Comparison of ENCODE assay signal across 10 mouse cellular contexts in the genomic region with DNA sequence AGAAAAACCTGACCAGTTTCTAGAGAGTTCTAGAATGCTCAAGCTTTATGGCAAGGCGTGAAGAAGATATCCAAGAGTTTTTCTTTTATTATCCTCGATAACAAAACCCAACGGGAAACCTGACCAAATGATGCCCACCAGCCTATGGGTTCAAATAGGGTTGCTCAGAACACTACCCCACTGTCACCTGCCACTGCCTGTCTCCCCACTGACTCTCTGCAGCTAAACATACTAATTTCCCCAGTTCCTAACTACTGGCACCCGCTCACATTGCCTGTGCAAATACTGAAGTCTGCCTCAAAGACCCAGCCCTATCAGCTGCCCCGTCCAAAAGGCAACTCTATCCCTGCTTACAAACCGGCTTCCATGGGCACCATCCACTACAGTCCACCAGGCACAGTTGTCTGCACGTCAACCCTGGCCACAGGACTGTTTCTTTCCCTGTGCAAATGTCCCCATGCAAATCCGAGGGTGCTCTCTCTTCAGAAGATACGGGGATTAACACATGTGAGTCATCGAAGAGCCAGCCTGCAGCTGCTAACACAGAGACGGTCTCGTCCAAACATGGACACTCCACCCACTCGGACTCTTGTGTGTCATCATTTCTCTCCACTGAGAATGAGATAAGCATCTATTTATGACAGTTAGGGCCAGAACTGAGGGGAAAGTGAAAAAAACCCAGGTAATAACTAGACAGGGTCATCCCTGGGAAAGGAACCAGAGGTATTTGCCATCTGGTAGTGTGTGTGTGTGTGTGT. TPM values are rescaled to one million over a fixed set of nuclear protein-coding genes. Genes with fewer than 3 reads are reported as not detected.
DNase-seq lines count a peak whose midpoint lies in the region; ATAC-seq and TF ChIP-seq lines count a peak whose summit lies in the region.
"Had no signal": no experiment of that assay in that cellular context is flagged by ENCODE, and none has a peak within 500 bp of the region (broad histone marks: within the 10 kb centered on the region; RNA-seq: fewer than 3 reads in every experiment).

No protein-coding gene starts in this region.

- WGBS in cerebellum, adult 2 months = 74% methylated on average over 13 of the region's 13 CpGs
- WGBS in embryonic facial prominence, embryonic 15.5 days = 74% methylated on average over 13 of the region's 13 CpGs

- H3K4me1 ChIP-seq in cerebellum, adult 2 months (ENCODE audit: control insufficient read depth, insufficient read depth, low read length) = peaks cover 10% of the 10 kb centered on the region
- peaks cover 32% of the 10 kb centered on the region for H3K4me1 ChIP-seq in embryonic facial prominence, embryonic 15.5 days
- H3K4me1 ChIP-seq: midbrain, embryonic 13.5 days had no signal

- no peaks in the 10 kb centered on the region for H3K9me3 ChIP-seq in embryonic facial prominence, embryonic 15.5 days (replicated peaks)
- H3K9me3 ChIP-seq: forebrain, embryonic 13.5 days; midbrain, embryonic 13.5 days had no signal

- DNase-seq in cerebellum, adult 2 months = peak; percentile 20 to 36
- DNase-seq in cerebellum, adult 18-20 months = no peak
- peak; percentile 90 for DNase-seq in 3T3-L1 (ENCODE audit: low read depth, low spot score)
- DNase-seq in left cerebral cortex, adult 9 months (ENCODE audit: low spot score in 2 of 2) = peak; percentile 43 to 75
- no peak for DNase-seq in thymus, postnatal 25 days
- DNase-seq in testis, postnatal 10 days (ENCODE audit: low spot score) = no peak
- DNase-seq in lung, postnatal 36 days = no peak

- H3K27me3 ChIP-seq in cerebellum, adult 2 months (ENCODE audit: control insufficient read depth, insufficient read depth, low read length) = no peaks in the 10 kb centered on the region
- H3K27me3 ChIP-seq in embryonic facial prominence, embryonic 15.5 days = no peaks in the 10 kb centered on the region
- H3K27me3 ChIP-seq: forebrain, embryonic 13.5 days; midbrain, embryonic 13.5 days had no signal

- TF ChIP-seq CTCF in cerebellum, adult 2 months (IDR thresholded peaks at IDR 0.05; ENCODE audit: borderline replicate concordance, insufficient read depth, low read depth, low read length) = no peak

- no peak overlapping the region for H3K27ac ChIP-seq in cerebellum, adult 2 months (ENCODE audit: insufficient read depth, low read length)
- no peak overlapping the region for H3K27ac ChIP-seq in embryonic facial prominence, embryonic 15.5 days (replicated peaks)
- H3K27ac ChIP-seq: forebrain, embryonic 13.5 days; midbrain, embryonic 13.5 days had no signal

- H3K36me3 ChIP-seq in embryonic facial prominence, embryonic 15.5 days = no peaks in the 10 kb centered on the region
- H3K36me3 ChIP-seq: midbrain, embryonic 13.5 days had no signal

- TF ChIP-seq POLR2A in cerebellum, adult 2 months (IDR thresholded peaks at IDR 0.05; ENCODE audit: borderline replicate concordance, insufficient read depth, low read length) = no peak

- H3K9ac ChIP-seq in embryonic facial prominence, embryonic 15.5 days = no peak overlapping the region
- H3K9ac ChIP-seq: forebrain, embryonic 13.5 days; midbrain, embryonic 13.5 days had no signal

- ATAC-seq in embryonic facial prominence, embryonic 15.5 days (ENCODE audit: insufficient number of reproducible peaks, low FRiP score, low TSS enrichment, low read depth) = peak; percentile 52; the same call in 1 of the 2 replicates
- ATAC-seq: forebrain, embryonic 13.5 days; midbrain, embryonic 13.5 days had no signal

- H3K4me2 ChIP-seq in embryonic facial prominence, embryonic 15.5 days (replicated peaks) = no peak overlapping the region
- H3K4me2 ChIP-seq: forebrain, embryonic 13.5 days; midbrain, embryonic 13.5 days had no signal

- H3K4me3 ChIP-seq in cerebellum, adult 2 months (replicated peaks; ENCODE audit: insufficient read depth, low read depth, low read length) = no peak overlapping the region
- H3K4me3 ChIP-seq in embryonic facial prominence, embryonic 15.5 days (replicated peaks) = no peak overlapping the region
- H3K4me3 ChIP-seq: forebrain, embryonic 13.5 days; midbrain, embryonic 13.5 days had no signal

RNA-seq across cellular contexts. Expression of gene Utrn, which starts 48.0 kb away (rescaled TPM):
- 32.5 and 33.5 TPM in 2 replicates for polyA plus RNA-seq in cerebellum, adult 2 months (2012; rRNA removed)
- polyA plus RNA-seq in embryonic facial prominence, embryonic 15.5 days (2015; fragmentation: Nextera tagmentation; extraction: Ambion mirVana) = 89.8 and 93.2 TPM in 2 replicates

Comparison
In these comparisons a context has a peak if more than half of its experiments do, and no peak if none do; other contexts are left out.
1. DNase-seq: peak in cerebellum, adult 2 months (2 of 2), 3T3-L1 (single experiment) and left cerebral cortex, adult 9 months (2 of 2); none in cerebellum, adult 18-20 months (0 of 2), thymus, postnatal 25 days (single experiment), testis, postnatal 10 days (single experiment) and lung, postnatal 36 days (single experiment).